Mouse (Mus musculus): ENCODE measurements around the gene Vps29.

The Vps29 gene

DNA sequence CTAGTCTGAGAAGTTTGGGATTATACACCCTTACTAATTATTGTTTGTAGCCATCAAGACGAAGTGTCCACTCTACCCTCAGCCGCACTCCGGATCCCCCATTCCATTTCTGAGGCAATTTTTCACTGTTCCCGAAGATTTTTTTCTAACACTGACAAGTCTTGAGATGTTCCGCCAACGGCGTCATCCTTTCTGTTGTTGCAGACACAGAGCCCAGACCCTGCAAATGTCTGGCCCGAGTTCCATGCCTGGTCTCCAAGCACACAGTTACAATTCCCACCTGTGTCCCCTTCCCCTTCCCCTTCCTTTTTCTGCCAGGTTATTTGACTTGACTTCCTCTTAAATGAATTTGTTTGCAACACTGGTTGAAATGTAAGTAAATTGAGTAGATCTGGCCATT is 45.7 kb downstream of the Vps29 start:
- no peak for DNase-seq (ENCODE audit: low read depth, low spot score)

DNA sequence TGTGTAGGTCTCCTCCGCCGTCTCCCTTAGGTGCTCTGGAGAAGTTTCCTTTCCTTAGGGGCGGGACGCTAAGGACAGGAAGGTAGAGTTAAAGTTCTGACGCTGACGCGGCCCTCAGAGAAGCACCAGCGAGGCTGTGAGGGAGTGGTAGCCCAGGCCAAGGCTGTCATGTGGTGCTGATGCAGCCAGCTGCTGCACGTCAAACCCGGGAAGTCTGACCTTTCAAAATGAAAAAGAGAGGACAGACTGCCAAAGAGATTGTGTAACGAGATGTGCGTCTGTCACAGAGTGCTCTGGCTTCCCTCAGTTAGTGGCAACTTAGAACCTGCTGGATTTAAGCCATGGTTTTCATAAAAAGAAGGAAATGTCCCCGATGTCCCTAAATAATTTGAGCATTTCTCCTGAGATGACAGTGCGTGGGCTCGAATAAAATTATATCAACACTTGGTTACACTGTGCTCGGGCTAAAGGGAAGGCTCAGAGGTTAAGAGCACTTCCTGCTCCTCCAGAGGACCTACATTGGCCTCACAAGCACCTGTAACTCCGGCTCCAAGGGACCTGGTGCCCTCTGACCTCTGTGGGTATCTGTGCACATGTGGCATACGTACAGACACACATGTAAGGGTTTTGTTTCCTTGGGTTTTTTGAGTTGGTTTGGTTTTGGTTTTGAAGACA is 46.6 kb downstream of the Vps29 start:
- peak; percentile 63 for DNase-seq (ENCODE audit: low read depth, low spot score)

DNA sequence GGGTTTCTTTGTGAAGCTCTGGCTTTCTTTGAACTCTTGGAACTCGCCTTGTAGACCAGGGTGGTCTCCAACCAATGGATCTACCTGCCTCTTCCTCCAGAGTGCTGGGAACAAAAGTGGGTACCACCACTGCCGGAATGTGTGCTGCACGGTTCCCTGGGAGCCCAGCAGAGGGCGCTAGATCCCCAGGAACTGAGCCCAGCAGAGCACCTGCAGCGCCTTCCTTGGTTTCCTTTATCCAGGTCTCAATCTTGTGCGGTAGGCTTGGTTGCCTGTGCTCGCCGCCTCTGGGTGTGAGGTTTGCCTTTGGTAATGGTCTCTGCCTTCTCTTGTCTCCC is 47.1 kb downstream of the Vps29 start:
- DNase-seq (ENCODE audit: low read depth, low spot score) = no peak

DNA sequence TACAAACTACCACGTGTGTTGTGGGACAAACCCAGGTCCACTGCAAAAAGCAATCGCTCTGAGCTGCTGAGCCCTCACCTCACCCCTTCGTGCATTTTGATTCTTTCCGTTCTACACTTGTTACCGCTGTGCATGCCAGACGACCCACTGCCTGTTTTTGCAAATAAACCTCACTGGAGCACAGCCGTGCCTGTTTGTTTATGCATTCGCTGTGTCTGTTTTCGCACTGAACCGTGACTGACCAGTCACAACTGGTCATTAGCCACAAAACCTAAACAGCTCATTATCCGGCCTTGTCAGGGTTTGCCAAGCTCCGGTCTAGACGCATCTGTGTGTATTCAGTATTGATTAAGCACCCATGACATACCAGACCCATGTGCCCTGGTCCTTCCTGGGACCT is 48.0 kb downstream of the Vps29 start:
- DNase-seq (ENCODE audit: low read depth, low spot score) = no peak

DNA sequence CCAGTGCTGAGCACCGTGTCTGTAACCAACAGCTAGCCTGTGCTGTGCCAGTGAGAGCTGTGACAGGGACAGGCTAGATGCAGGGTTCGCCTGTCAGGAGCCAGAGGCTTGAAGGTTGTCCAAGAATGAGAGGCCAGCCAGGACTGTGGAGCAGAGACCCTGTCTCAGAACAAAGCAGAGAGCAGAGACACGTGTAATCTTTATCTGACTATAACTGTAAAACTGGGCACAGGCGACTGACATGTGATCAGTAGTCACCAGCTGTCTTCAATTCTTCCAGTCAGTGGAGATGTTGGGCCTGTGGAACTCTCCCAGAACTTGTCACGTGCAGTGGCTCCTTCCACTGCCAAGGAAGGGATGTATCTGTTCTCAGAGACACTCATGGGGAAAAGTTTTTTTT is 48.6 kb downstream of the Vps29 start:
- peak; percentile 81 for DNase-seq (ENCODE audit: low read depth, low spot score)

DNA sequence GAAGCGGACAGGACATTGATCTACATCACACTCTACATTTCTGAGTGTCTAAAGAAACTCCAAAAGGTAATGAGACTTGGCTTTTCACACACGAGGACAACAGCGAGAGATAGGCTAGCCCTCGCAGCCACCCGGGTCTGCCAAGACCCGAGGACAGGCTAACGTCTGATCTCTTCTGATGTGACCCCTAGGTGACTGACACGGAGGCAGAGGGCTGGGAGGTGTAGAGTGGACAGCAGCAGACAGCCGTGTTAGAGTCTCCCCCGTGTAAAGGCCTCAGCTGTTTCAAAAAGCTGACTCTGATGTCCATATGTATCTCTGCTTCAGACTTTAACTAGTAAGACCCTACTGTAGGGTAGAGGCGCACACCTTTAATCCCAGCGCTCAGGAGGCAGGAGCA is 49.2 kb downstream of the Vps29 start:
- no peak for DNase-seq (ENCODE audit: low read depth, low spot score)

DNA sequence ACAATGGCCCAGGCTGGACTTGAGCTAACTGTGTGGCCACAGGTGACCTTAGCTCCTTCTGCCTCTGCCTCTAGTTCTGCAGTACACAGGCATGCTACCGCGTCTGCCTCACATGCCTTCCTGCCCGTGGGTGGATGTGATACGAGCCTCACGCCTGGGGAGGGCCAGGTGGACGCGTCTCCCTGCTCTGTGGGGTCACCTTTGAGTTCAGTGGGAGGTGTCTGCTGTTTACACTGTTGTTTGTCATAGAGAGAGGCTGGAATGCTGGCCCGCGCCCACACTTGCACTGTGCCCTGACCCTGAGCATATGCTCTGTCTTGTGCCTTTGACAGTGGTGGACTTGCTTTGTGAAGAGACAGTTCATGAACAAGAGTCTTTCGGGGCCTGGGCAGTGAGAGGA is 51.4 kb downstream of the Vps29 start:
- DNase-seq (ENCODE audit: low read depth, low spot score) = no peak

DNA sequence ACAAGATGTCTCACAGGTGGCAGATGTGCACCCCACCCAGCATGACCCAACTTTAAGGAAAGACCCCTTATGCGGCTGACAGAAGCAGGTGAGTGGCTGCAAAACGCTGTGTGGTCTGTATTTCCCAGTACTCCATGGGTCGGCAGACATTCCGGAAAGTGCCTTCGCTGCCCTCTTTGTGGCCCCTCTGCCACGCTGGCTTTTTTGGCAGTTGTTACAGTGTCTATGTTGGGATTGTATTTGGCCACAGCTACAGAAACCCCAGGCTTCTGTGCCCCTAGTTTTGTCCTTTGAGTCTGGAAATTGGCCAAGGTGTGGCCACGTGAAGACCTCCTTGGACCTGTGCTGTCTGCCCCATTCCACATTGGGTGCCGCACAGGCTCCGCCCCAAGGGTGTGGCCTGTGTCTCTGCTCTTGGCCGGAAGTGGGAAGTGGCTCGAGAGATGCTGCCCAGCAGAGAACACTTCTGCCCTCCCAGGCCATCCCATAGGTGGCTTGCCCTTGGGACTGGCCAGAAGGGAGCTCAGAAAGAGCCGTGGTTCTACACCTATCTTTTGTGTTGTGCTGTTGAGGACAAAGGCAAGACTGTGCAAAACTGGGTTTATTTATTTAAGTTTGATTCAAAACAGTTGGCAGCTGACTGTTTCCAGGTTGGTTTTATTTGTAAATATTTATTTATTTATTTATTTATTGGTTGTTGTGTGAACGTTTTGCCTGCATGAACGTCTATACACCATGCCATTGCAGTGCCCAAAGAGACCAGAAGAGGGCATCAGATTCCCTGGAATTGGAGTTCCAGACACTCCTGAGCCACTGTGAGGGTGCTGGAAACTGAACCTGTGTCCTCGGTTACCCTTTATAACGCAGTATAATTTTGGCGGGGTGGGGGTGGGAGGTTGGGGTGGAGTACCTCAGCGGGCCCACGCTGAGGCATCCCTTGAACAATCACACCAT is 55.8 kb downstream of the Vps29 start:
- DNase-seq (ENCODE audit: low read depth, low spot score) = no peak

DNA sequence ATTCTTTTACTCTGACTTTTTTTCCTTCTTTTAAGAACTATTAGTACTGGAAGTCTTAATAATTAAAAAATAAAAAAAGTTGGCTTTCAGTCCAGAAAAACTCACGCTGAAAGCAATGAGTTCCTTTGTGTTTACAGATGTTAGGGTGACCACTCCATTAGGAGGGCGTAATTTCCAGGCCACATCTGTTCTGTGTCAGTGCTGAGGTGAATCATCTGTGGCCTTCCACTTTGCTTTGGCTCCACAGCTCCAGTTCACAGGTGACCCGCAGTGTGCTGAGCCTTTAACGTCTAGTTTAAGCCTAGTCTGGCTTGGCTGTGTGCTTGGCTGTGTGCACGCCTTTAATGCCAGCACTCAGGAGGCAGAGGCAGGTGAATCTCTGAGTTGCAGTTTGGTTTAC is 57.7 kb downstream of the Vps29 start:
- DNase-seq (ENCODE audit: low read depth, low spot score) = no peak

DNA sequence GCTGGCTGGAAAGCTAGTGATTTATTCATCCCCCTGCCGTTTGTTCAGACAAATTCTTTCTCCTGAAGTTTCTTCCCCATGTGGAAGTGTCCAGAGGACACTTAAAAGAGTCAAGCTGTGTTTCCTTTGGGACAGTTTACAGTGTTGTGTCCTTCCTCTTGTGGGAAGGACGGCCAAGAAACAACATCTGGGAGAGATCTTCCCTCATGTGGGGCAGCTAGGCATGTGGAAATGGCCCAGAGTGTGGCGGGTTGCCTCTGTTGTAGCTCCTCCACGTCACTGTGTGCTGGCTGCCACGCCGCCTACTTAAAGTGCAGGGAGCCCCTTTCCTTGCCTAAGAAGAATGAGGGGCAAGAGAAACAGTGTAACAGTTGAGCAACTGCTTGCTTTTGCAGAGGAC is 58.7 kb downstream of the Vps29 start:
- no peak for DNase-seq (ENCODE audit: low read depth, low spot score)

DNA sequence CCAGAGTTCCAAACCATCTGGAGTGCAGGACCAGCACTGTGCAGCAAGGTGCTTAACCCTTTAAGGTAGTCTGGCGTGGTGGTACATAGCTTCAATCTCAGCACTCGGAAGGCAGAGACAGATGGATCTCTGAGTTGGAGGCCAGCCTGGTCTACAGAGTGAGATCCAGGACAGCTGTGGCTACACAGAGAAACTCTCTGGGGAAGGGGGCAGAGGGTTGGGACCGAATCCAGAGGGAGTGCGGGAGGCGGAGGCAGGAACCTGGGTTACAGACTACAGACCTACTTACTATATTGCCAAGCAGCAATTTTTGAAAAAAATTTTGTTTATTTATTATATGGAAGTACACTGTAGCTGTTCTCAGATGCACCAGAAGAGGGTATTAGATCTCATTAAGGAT is 60.2 kb downstream of the Vps29 start:
- no peak for DNase-seq (ENCODE audit: low read depth, low spot score)
